Mouse (Mus musculus): ENCODE measurements at regions not wholly inside any gene's neighbourhood (a gene's known extent, or its start where the extent isn't known, plus 50 kb on each side); places are given as distances from the start of the nearest gene placed in this dataset.

GRCm38 (mm10) chr13:106562161-106562560, 374.6 kb downstream of the Ipo11 start:
- no peak for DNase-seq (ENCODE audit: low spot score)

- no peak for DNase-seq (ENCODE audit: low spot score)
These were observed 411.2 kb downstream of the Ipo11 start for GRCm38 (mm10) chr13:106525406-106526206.

DNA sequence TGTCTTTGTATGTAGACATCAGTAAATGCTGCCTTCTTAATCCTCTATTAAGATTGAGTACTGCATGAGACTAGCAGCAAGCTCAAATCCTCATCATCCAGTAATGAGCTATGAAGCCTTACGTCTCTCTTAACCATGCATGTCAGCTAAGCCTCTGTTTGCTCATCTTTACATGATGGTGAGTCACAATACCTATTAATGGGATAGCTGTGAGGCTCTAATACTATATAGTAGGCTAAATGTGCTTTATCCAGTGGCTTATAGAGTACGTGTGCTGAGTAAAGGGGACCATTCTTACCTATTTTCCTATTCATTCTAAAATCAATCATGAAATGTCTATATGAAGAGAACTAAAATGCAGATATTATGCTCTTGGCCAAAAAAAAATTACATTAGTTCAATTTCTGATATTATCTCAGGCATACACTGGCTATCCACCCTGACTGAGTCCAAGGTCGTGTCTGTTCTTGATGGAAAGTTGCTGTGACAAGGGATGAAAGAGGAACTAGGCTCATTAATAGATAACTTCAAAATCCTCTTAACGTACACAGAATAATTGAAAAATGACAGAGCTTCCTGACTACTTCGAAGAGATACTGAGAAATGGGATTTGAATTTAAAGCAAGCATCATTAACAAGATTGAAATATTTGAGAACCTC, 422.1 kb downstream of the Ipo11 start:
- no peak for DNase-seq (ENCODE audit: low spot score)

DNA sequence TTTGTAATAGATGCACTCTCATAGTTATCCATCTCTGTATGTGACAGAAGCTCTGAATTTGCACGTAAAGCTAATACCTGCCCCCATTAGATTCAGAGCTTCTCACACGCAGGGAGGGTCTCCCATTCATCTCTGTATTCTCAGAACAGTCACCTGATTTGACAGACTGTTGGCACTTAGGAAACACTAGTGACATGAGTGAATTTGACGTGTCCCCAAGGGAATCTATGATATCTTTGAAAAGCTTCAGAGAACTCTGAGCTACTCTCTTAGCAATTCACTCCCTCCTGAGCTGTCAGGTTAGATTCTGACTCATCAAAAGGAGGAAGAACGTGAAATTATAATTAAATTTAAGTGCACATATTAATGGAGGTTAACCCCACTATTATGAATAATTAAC, 423.1 kb downstream of the Ipo11 start:
- DNase-seq (ENCODE audit: low spot score), result no peak

- DNase-seq (ENCODE audit: low spot score), result no peak
These were observed 426.3 kb downstream of the Ipo11 start for GRCm38 (mm10) chr13:106510435-106510834.

GRCm38 (mm10) chr13:106501273-106501672, 435.5 kb downstream of the Ipo11 start:
- no peak for DNase-seq (ENCODE audit: low spot score)

DNA sequence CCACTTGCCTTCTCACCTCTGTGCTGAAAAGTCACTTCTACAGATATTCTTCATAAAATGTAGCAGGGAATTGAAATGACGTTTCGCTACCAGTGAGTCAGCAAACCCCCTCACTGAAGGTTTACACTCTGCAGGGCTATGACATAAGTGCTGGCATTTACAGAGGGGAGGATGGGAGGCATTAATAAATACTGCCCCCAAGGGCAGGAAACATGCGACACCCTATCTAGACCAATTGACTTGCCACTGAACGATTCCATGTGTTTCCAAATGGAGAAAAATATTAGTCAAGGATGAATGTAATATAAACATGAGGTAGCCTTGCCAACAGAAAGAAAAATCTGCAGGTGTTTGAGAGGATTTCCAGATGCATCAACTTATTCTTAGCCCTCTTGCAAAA, 465.5 kb downstream of the Ipo11 start:
- no peak for DNase-seq (ENCODE audit: low spot score)

- DNase-seq (ENCODE audit: low spot score), result no peak
These were observed 482.3 kb downstream of the Ipo11 start for GRCm38 (mm10) chr13:106454366-106454927.

DNA sequence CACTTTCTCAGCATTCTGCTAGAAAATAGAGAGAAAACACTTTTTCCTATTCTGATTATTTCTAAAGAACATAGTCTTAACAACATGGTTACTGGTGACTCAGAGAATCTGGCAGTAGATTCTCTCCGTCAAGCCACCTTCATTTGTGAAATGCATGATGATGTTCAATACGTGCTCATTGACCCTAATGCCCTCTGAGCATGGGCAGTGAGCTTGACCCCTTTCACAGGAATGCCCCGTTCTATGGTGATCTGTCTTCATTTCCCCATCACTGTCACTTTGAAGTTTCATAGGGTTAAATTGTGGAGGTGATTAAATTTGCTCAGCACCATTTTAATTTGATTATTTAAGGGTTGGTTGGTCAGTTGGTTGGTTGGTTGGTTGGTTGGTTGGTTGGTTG, 504.6 kb downstream of the Ipo11 start:
- DNase-seq (ENCODE audit: low spot score), result no peak

DNA sequence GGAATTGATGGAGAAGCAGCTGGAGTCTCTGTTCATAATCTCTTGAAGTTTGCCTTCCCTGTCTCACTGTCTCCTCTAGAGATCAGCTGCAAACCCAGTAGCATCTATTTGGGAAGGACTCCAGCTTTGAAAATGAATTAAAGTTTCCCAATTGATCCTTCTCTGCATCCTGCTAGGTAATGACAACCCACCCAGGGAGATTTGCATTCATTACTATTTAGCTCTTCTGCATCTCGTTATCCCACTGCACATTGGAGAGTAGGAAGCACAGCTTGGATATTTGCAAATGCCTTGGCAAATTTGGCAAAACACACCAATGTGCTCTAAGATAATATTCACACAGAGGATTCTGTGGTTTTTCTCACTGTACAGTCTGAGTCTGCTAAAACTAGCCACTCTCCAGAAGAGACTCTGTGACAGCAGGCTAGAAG, 530.1 kb downstream of the Ipo11 start:
- DNase-seq (ENCODE audit: low spot score), result no peak

- DNase-seq (ENCODE audit: low spot score), result no peak
These were observed 544.1 kb downstream of the Ipo11 start for GRCm38 (mm10) chr13:106392642-106393041.

GRCm38 (mm10) chr13:106388634-106389033, 548.1 kb downstream of the Ipo11 start:
- DNase-seq (ENCODE audit: low spot score), result no peak

- no peak for DNase-seq (ENCODE audit: low spot score)
These were observed 569.2 kb downstream of the Ipo11 start for GRCm38 (mm10) chr13:106367589-106367988.

- DNase-seq (ENCODE audit: low spot score), result no peak
These were observed 583.9 kb downstream of the Ipo11 start for GRCm38 (mm10) chr13:106352614-106353409.

- DNase-seq (ENCODE audit: low spot score), result no peak
These were observed 604.7 kb downstream of the Ipo11 start for GRCm38 (mm10) chr13:106332025-106332424.

GRCm38 (mm10) chr13:106318980-106319379, 617.8 kb downstream of the Ipo11 start:
- no peak for DNase-seq (ENCODE audit: low spot score)

GRCm38 (mm10) chr13:106318476-106318875, 618.3 kb downstream of the Ipo11 start:
- DNase-seq (ENCODE audit: low spot score), result no peak

GRCm38 (mm10) chr13:106317300-106317699, 619.5 kb downstream of the Ipo11 start:
- DNase-seq (ENCODE audit: low spot score), result no peak

DNA sequence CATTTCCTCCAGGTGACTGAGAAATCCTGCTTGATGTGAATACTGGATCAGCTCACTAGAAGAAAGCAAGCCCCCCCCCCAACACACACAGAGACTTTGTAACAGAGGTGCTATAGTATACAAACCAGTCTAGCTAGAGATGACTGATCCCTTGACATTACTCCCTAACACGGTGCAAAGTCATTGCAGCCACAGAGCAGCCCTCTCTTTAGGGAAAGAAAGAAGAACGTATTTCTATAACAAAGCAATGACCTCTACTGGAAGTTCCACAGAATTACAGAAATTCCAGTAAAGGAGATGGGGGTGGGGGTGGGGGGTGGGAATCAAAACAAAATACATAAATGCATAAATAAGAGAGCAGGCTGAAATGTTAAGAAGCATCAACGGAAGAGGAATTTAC, 655.6 kb downstream of the Ipo11 start:
- no peak for DNase-seq (ENCODE audit: low spot score)

DNA sequence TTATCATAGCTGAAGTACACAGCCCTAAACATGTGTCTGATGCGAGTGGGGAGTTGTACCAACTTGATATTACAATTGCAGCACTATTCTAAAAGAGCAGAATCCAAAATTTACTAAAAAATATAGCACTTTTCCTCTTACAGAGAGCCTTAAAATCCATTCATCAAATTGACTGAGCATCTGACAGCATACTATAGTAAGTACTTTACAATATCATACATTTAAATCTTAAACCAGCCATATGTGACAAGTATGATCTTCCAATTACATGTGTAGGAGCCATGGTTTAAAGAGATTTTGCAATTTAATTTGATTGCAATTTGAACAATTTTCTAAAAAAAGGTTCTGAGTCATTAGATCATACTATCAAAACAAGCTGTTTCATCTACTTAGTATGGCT, 676.9 kb downstream of the Ipo11 start:
- no peak for DNase-seq (ENCODE audit: low spot score)

Measured in thymus, postnatal 0 days (tissue).